Mouse (Mus musculus): ENCODE results near the gene Dnajc6.

DNA sequence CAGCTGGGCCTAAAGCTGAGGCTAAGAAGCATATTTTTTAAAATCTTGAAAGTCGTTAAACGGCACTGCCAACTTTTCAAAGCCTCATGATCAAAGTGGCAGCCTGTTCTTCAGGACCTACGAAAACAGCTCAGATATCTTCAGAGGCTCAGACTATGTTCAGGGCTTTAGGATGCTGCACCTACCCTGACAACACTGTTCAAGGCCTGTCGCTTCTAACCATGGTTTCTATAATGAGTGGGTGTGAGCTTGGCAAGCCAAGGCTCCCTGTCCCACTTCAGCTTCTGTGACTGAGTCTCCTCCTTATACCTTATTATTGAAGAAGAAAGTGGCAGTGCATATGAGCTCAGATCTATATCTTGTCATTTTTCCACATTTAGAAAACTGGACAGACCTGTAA lies 37.1 kb upstream of the Dnajc6 start:
- TF ChIP-seq CTCF (IDR thresholded peaks at IDR 0.05; ENCODE audit: insufficient read depth, low read length), result no peak
- no peak for TF ChIP-seq POLR2A (IDR thresholded peaks at IDR 0.05; ENCODE audit: borderline replicate concordance, extremely low read depth, low read depth, low read length)

All from lung, adult 2 months (tissue).